Mouse (Mus musculus) neural tube, embryonic 12.5 days (tissue): ENCODE results near the gene Smchd1. TPM values are rescaled to one million over a fixed set of nuclear protein-coding genes. Genes with fewer than 3 reads are reported as not detected.
"Not testable (repeated sequence)": the region's sequence is repeated elsewhere in the genome, so short reads cannot be mapped to it uniquely, and the experiment has no call there.

Experiments used
- ATAC-seq: fragments of 200-750 bp; cut with Nextera tagmentation; 2 replicates; pipeline ENCODE4 v1.8.0; 2017; ENCODE audit warnings: low read depth, mild to moderate bottlenecking, moderate TSS enrichment, moderate library complexity; ENCODE audit not compliant: low FRiP score
- H3K27ac ChIP-seq: fragments of 300-500 bp; sonication (generic); 2 replicates; pipeline ENCODE4 v1.5.1; 2016
- H3K27me3 ChIP-seq: fragments of 300-500 bp; sonication (generic); replicated peaks from 2 replicates; pipeline ENCODE4 v1.6.1; 2016; ENCODE audit warnings: mild to moderate bottlenecking
- H3K36me3 ChIP-seq: fragments of 300-500 bp; sonication (generic); 2 replicates; pipeline ENCODE4 v1.6.1; 2016; ENCODE audit warnings: mild to moderate bottlenecking
- H3K4me1 ChIP-seq: fragments of 300-500 bp; sonication (generic); 2 replicates; pipeline ENCODE4 v1.6.1; 2016
- H3K4me2 ChIP-seq: fragments of 300-500 bp; sonication (generic); replicated peaks from 2 replicates; pipeline ENCODE4 v1.6.1; 2016; ENCODE audit warnings: mild to moderate bottlenecking
- H3K4me3 ChIP-seq: fragments of 300-500 bp; sonication (generic); 2 replicates; pipeline ENCODE4 v1.5.1; 2016
- H3K9ac ChIP-seq: fragments of 300-500 bp; sonication (generic); 2 replicates; pipeline ENCODE4 v1.6.1; 2016; ENCODE audit warnings: mild to moderate bottlenecking
- H3K9me3 ChIP-seq: fragments of 300-500 bp; sonication (generic); 2 replicates; pipeline ENCODE4 v1.6.1; 2016; ENCODE audit warnings: mild to moderate bottlenecking
- WGBS: fragments of 180-500 bp; shearing (Covaris S2); methylation state at CpG from one replicate; pipeline ENCODE4 v1.1.7; 2016; 5-methylcytosine and 5-hydroxymethylcytosine counted together
- polyA plus RNA-seq: library from polyadenylated mRNA; unstranded; fragments of >200 nt; fragmentation: Nextera tagmentation; extraction: Ambion mirVana; gene quantifications from 2 replicates; pipeline ENCODE4 v1.2.1, GENCODE M21; 2016

Smchd1 gene
- polyA plus RNA-seq, 1 experiment from 2014 or later: 53.1 TPM

- no peak overlapping the region for H3K27ac ChIP-seq
- no peaks in the 10 kb centered on the region for H3K36me3 ChIP-seq
- no peak for ATAC-seq
- H3K4me1 ChIP-seq: no peaks in the 10 kb centered on the region
- no peaks in the 10 kb centered on the region for H3K9me3 ChIP-seq
- H3K27me3 ChIP-seq: no peaks in the 10 kb centered on the region
- no peak overlapping the region for H3K4me2 ChIP-seq
- 78% methylated on average over 15 of the region's 15 CpGs for WGBS
- H3K4me3 ChIP-seq: no peak overlapping the region
- no peak overlapping the region for H3K9ac ChIP-seq
Observed at GRCm38 (mm10) chr17:71332298-71332697, 142.8 kb downstream of the Smchd1 start.

GRCm38 (mm10) chr17:71320731-71321130, 154.4 kb downstream of the Smchd1 start:
- not testable (repeated sequence) for H3K9ac ChIP-seq, H3K4me3 ChIP-seq, H3K4me1 ChIP-seq, H3K27ac ChIP-seq, H3K36me3 ChIP-seq, H3K9me3 ChIP-seq, H3K4me2 ChIP-seq, ATAC-seq, H3K27me3 ChIP-seq
- 86% methylated on average over 8 of the region's 8 CpGs for WGBS

GRCm38 (mm10) chr17:71319361-71319760, 155.8 kb downstream of the Smchd1 start:
- WGBS: 94% methylated on average over 3 of the region's 3 CpGs
- H3K36me3 ChIP-seq: no peaks in the 10 kb centered on the region

GRCm38 (mm10) chr17:71317571-71317970, 157.6 kb downstream of the Smchd1 start:
- ATAC-seq: no peak
- WGBS: 91% methylated on average over 4 of the region's 4 CpGs
- Histone ChIP-seq H3K27ac (no peak overlapping the region), H3K9ac (no peak overlapping the region), H3K4me2 (no peak overlapping the region), H3K9me3 (no peaks in the 10 kb centered on the region), H3K36me3 (no peaks in the 10 kb centered on the region), H3K4me1 (no peaks in the 10 kb centered on the region), H3K27me3 (no peaks in the 10 kb centered on the region), H3K4me3 (no peak overlapping the region)

More at GRCm38 (mm10) chr17:71319361-71319760, 155.8 kb downstream of the Smchd1 start:
- Histone ChIP-seq H3K9me3 (no peaks in the 10 kb centered on the region), H3K27ac (no peak overlapping the region), H3K27me3 (no peaks in the 10 kb centered on the region), H3K4me3 (no peak overlapping the region), H3K4me2 (no peak overlapping the region), H3K4me1 (no peaks in the 10 kb centered on the region), H3K9ac (no peak overlapping the region)
- ATAC-seq: no peak

- H3K9ac ChIP-seq: no peak overlapping the region
- no peak overlapping the region for H3K4me2 ChIP-seq
- peaks cover 13% of the 10 kb centered on the region for H3K27me3 ChIP-seq
- ATAC-seq: no peak
- H3K4me1 ChIP-seq: peaks cover 14% of the 10 kb centered on the region
- H3K4me3 ChIP-seq: no peak overlapping the region
- 79% methylated on average over 4 of the region's 4 CpGs for WGBS
- H3K9me3 ChIP-seq: no peaks in the 10 kb centered on the region
- H3K27ac ChIP-seq: no peak overlapping the region
- H3K36me3 ChIP-seq: no peaks in the 10 kb centered on the region
Observed at GRCm38 (mm10) chr17:71314315-71314714, 160.8 kb downstream of the Smchd1 start.

GRCm38 (mm10) chr17:71311340-71312171, 163.6 kb downstream of the Smchd1 start, which contains the start of gene Emilin2:
TSS of gene Emilin2 (minus strand) at chr17:71311978.
- H3K4me1 ChIP-seq: peaks cover 21% of the 10 kb centered on the region
- no peaks in the 10 kb centered on the region for H3K36me3 ChIP-seq
- H3K4me2 ChIP-seq: peak within 1 kb of the TSS; percentile 100
- H3K9me3 ChIP-seq: no peaks in the 10 kb centered on the region
- WGBS: 10% methylated on average over 20 of the region's 20 CpGs
- peak; percentile 11; the same call in 1 of the 2 replicates for ATAC-seq
- H3K27me3 ChIP-seq: peaks cover 13% of the 10 kb centered on the region
- no peak within 1 kb of the TSS for H3K27ac ChIP-seq
- peak within 1 kb of the TSS; percentile 50 for H3K9ac ChIP-seq
- H3K4me3 ChIP-seq: peak within 1 kb of the TSS; percentile 57

- no peak overlapping the region for H3K27ac ChIP-seq
- ATAC-seq: peak; percentile 62
- H3K36me3 ChIP-seq: no peaks in the 10 kb centered on the region
- peaks cover 13% of the 10 kb centered on the region for H3K27me3 ChIP-seq
- under 1% methylated on average over 67 of the region's 67 CpGs for WGBS
- H3K9ac ChIP-seq: peak overlapping the region; percentile 50
- H3K9me3 ChIP-seq: no peaks in the 10 kb centered on the region
- H3K4me3 ChIP-seq: peak overlapping the region; percentile 57
- H3K4me2 ChIP-seq: peak overlapping the region; percentile 100
- H3K4me1 ChIP-seq: peaks cover 21% of the 10 kb centered on the region
Observed at GRCm38 (mm10) chr17:71310486-71311339, 164.4 kb downstream of the Smchd1 start.

- no peaks in the 10 kb centered on the region for H3K36me3 ChIP-seq
- H3K4me2 ChIP-seq: peak overlapping the region; percentile 100
- peak overlapping the region; percentile 57 for H3K4me3 ChIP-seq
- H3K9ac ChIP-seq: peak overlapping the region; percentile 50
- ATAC-seq: peak; percentile 52; the same call in 1 of the 2 replicates
- H3K27me3 ChIP-seq: peaks cover 13% of the 10 kb centered on the region
- H3K4me1 ChIP-seq: peaks cover 21% of the 10 kb centered on the region
- H3K9me3 ChIP-seq: no peaks in the 10 kb centered on the region
- no peak overlapping the region for H3K27ac ChIP-seq
- 3% methylated on average over 23 of the region's 23 CpGs for WGBS
Observed at GRCm38 (mm10) chr17:71309711-71310485, 165.2 kb downstream of the Smchd1 start.

GRCm38 (mm10) chr17:71309141-71309540, 166.0 kb downstream of the Smchd1 start:
- peaks cover 13% of the 10 kb centered on the region for H3K27me3 ChIP-seq
- no peak overlapping the region for H3K4me3 ChIP-seq
- peaks cover 21% of the 10 kb centered on the region for H3K4me1 ChIP-seq
- no peak overlapping the region for H3K27ac ChIP-seq
- H3K9me3 ChIP-seq: no peaks in the 10 kb centered on the region
- WGBS: 14% methylated on average over 14 of the region's 14 CpGs
- no peak overlapping the region for H3K9ac ChIP-seq
- no peaks in the 10 kb centered on the region for H3K36me3 ChIP-seq
- ATAC-seq: no peak
- H3K4me2 ChIP-seq: peak overlapping the region; percentile 100

- Histone ChIP-seq H3K9ac (no peak overlapping the region), H3K27ac (no peak overlapping the region), H3K4me2 (no peak overlapping the region), H3K4me3 (no peak overlapping the region), H3K36me3 (no peaks in the 10 kb centered on the region), H3K27me3 (peaks cover 13% of the 10 kb centered on the region), H3K4me1 (peaks cover 21% of the 10 kb centered on the region), H3K9me3 (no peaks in the 10 kb centered on the region)
- WGBS: 96% methylated on average over 5 of the region's 5 CpGs
- ATAC-seq: no peak
Observed at GRCm38 (mm10) chr17:71308296-71308695, 166.8 kb downstream of the Smchd1 start.

GRCm38 (mm10) chr17:71307251-71307790, 167.8 kb downstream of the Smchd1 start:
- Histone ChIP-seq H3K36me3 (no peaks in the 10 kb centered on the region), H3K27ac (no peak overlapping the region), H3K9ac (no peak overlapping the region), H3K27me3 (peaks cover 13% of the 10 kb centered on the region), H3K4me2 (no peak overlapping the region), H3K4me1 (peaks cover 21% of the 10 kb centered on the region), H3K9me3 (no peaks in the 10 kb centered on the region), H3K4me3 (no peak overlapping the region)
- ATAC-seq: no peak
- 90% methylated on average over 10 of the region's 10 CpGs for WGBS
